Mouse (Mus musculus) megakaryocyte-erythroid progenitor cell, adult 5-6 weeks (primary cell): ENCODE results near the gene Gabrr1. TPM values are rescaled to one million over a fixed set of nuclear protein-coding genes. Genes with fewer than 3 reads are reported as not detected.
A peak's percentile ranks its signal among the peaks of the same experiment; 100 is the strongest.

Experiments
- ATAC-seq: replicated peaks from 2 replicates; pipeline ENCODE4 v1.8.0; 2016; ENCODE audit warnings: mild to moderate bottlenecking, inconsistent platforms; ENCODE audit not compliant: severe bottlenecking, poor library complexity, low FRiP score, low TSS enrichment
- total RNA-seq, 2 experiments: library from RNA; stranded (forward) in 1 of 2; stranded (reverse) in 1 of 2; fragments of 200-1000, 215-1000 nt in 1 of 2; fragments of >200 nt in 1 of 2; fragmentation: Nextera tagmentation in 1 of 2; gene quantifications; 2 replicates each; pipeline ENCODE4 v1.2.3; 2014 to 2017

Gabrr1 gene
- total RNA-seq, 2 experiments from 2014 or later = not detected

- ATAC-seq = peak; percentile 83
Observed at GRCm38 (mm10) chr4:33204682-33205081, 72.4 kb downstream of the Gabrr1 start.

- no peak for ATAC-seq
Observed at GRCm38 (mm10) chr4:33207551-33207950, 75.2 kb downstream of the Gabrr1 start.

- ATAC-seq = peak; percentile 72
Observed at GRCm38 (mm10) chr4:33208881-33209841, 76.8 kb downstream of the Gabrr1 start, which contains the start of gene Srsf12. Gene Srsf12 (plus strand): TSS chr4:33208991.

Other genes with a start within 250 kb of the Gabrr1 start
- 4.2 and 9.0 TPM in 2 replicates for gene Ankrd6, start 181.7 kb upstream of the Gabrr1 start, total RNA-seq (2014; fragmentation: Nextera tagmentation)
- 1.3 and 3.1 TPM in 2 replicates for gene Ankrd6, start 181.7 kb upstream of the Gabrr1 start, total RNA-seq (2017)
- not detected in 2 replicates for gene Rragd, start 149.5 kb upstream of the Gabrr1 start, total RNA-seq (2014; fragmentation: Nextera tagmentation)
- gene Rragd, start 149.5 kb upstream of the Gabrr1 start, total RNA-seq (2017) = 0.14 TPM in 1 of 2 replicates, not detected in the other
- 37.2 and 51.3 TPM in 2 replicates for gene Ube2j1, start 101.1 kb upstream of the Gabrr1 start, total RNA-seq (2014; fragmentation: Nextera tagmentation)
- gene Ube2j1, start 101.1 kb upstream of the Gabrr1 start, total RNA-seq (2017) = 43.5 and 48.0 TPM in 2 replicates
- 4.0 TPM in 1 of 2 replicates, not detected in the other for gene Gabrr2, start 69.5 kb upstream of the Gabrr1 start, total RNA-seq (2014; fragmentation: Nextera tagmentation)
- not detected in 2 replicates for gene Gabrr2, start 69.5 kb upstream of the Gabrr1 start, total RNA-seq (2017)
- gene Pm20d2, start 57.2 kb downstream of the Gabrr1 start, total RNA-seq (2014; fragmentation: Nextera tagmentation) = 1.2 and 4.1 TPM in 2 replicates
- 0.42 and 1.5 TPM in 2 replicates for gene Pm20d2, start 57.2 kb downstream of the Gabrr1 start, total RNA-seq (2017)
- not detected in 2 replicates for gene Srsf12, start 76.5 kb downstream of the Gabrr1 start, total RNA-seq (2014; fragmentation: Nextera tagmentation)
- 0.08 TPM in 1 of 2 replicates, not detected in the other for gene Srsf12, start 76.5 kb downstream of the Gabrr1 start, total RNA-seq (2017)
- 46.4 and 53.7 TPM in 2 replicates for gene Pnrc1, start 157.6 kb downstream of the Gabrr1 start, total RNA-seq (2014; fragmentation: Nextera tagmentation)
- 98.0 and 124 TPM in 2 replicates for gene Pnrc1, start 157.6 kb downstream of the Gabrr1 start, total RNA-seq (2017)
- 34.7 and 35.4 TPM in 2 replicates for gene Rngtt, start 177.8 kb downstream of the Gabrr1 start, total RNA-seq (2014; fragmentation: Nextera tagmentation)
- 69.1 and 72.8 TPM in 2 replicates for gene Rngtt, start 177.8 kb downstream of the Gabrr1 start, total RNA-seq (2017)